Mouse (Mus musculus) ES-E14 (cell line): ENCODE results near the gene Efcab3. TPM values are rescaled to one million over a fixed set of nuclear protein-coding genes. Genes with fewer than 3 reads are reported as not detected.

Source experiments
- DNase-seq: peaks from one replicate; pipeline ENCODE4 v3.0.0-alpha.2; 2013; ENCODE audit warnings: low read depth, low spot score
- H3K27ac ChIP-seq: 2 replicates; pipeline ENCODE4 v1.5.1; 2012; ENCODE audit warnings: low read depth, mild to moderate bottlenecking, low read length, moderate library complexity, mixed read lengths; ENCODE audit not compliant: poor library complexity, insufficient read depth, severe bottlenecking
- H3K36me3 ChIP-seq: 2 replicates; pipeline ENCODE4 v1.6.1; 2012; ENCODE audit warnings: mild to moderate bottlenecking, low read length, moderate library complexity, mixed read lengths; ENCODE audit not compliant: control insufficient read depth, poor library complexity, insufficient read depth, severe bottlenecking
- H3K4me1 ChIP-seq, 2 experiments: fragments of 150-350 bp in 1 of 2; sonication (generic) in 1 of 2; 2 replicates each; pipeline ENCODE4 v1.6.1; 2012; ENCODE audit warnings: low read length in 2 of 2, mild to moderate bottlenecking in 1 of 2, mixed read lengths in 1 of 2; ENCODE audit not compliant: control insufficient read depth in 2 of 2, insufficient read depth in 2 of 2, poor library complexity in 1 of 2
- H3K4me3 ChIP-seq, 2 experiments: fragments of 150-350 bp in 1 of 2; sonication (generic) in 1 of 2; 2 replicates each; pipeline ENCODE4 v1.5.1; 2012; ENCODE audit warnings: low read length in 2 of 2, low read depth in 1 of 2, mild to moderate bottlenecking in 1 of 2, mixed read lengths in 1 of 2; ENCODE audit not compliant: insufficient read depth in 1 of 2, poor library complexity in 1 of 2, severe bottlenecking in 1 of 2
- H3K9ac ChIP-seq: 2 replicates; pipeline ENCODE4 v1.6.1; 2012; ENCODE audit warnings: low read depth, mild to moderate bottlenecking, low read length, mixed read lengths; ENCODE audit not compliant: poor library complexity, insufficient read depth, severe bottlenecking
- H3K9me3 ChIP-seq: fragments of 150-350 bp; sonication (generic); 2 replicates; pipeline ENCODE4 v1.6.1; 2012; ENCODE audit warnings: low read depth, mild to moderate bottlenecking, low read length; ENCODE audit not compliant: control insufficient read depth, insufficient read depth
- CHD2 ChIP-seq: IDR thresholded peaks from 2 replicates; pipeline ENCODE4 v1.6.1; 2014; ENCODE audit warnings: mild to moderate bottlenecking, low read depth, low read length, inconsistent platforms
- HCFC1 ChIP-seq: IDR thresholded peaks from 2 replicates; pipeline ENCODE4 v1.6.1; 2012; ENCODE audit warnings: low read length, inconsistent platforms, borderline replicate concordance; ENCODE audit not compliant: insufficient read depth
- MAFK ChIP-seq: IDR thresholded peaks from 2 replicates; pipeline ENCODE4 v1.6.1; 2014; ENCODE audit warnings: mild to moderate bottlenecking, low read depth, low read length, inconsistent platforms; ENCODE audit not compliant: insufficient read depth
- ZC3H11A ChIP-seq: IDR thresholded peaks from 2 replicates; pipeline ENCODE4 v1.6.1; 2012; ENCODE audit warnings: low read depth, mild to moderate bottlenecking, inconsistent platforms, low read length, borderline replicate concordance
- ZNF384 ChIP-seq: IDR thresholded peaks from 2 replicates; pipeline ENCODE4 v1.6.1; 2012; ENCODE audit warnings: low read depth, low read length, inconsistent platforms
- in situ Hi-C, 2 experiments: fragments of 600-800 bp; cut with MboI; formaldehyde crosslinking; loops; one replicate each; pipeline ENCODE4 v1.15.1; 2025; ENCODE audit warnings: low sequenced_read_pairs in 2 of 2, inconsistent platforms in 1 of 2; ENCODE audit not compliant: unreplicated experiment in 2 of 2
- total RNA-seq: library from RNA; depleted of rRNA; stranded (reverse); fragments of 300-350 nt; gene quantifications from 2 replicates; pipeline ENCODE4 v1.2.3, GENCODE M21; 2012

Gene Efcab3
- total RNA-seq, 1 experiment: 0.31 TPM

- H3K9me3 ChIP-seq: no peaks in the 10 kb centered on the region
- in situ Hi-C loops: loop anchor here in 1 of 2 experiments (25.0 kb wide), 1 partner anchor 1189 kb away; the partner anchor contains the start of genes Arf2 and Nsf
- DNase-seq: no peak
- H3K4me3 ChIP-seq: peak overlapping the region in 1 of 2 experiments; percentile 37; a peak in 2 of 4 replicates
- H3K9ac ChIP-seq: peak overlapping the region; percentile 65
- peaks cover 6 to 35% of the 10 kb centered on the region in 2 experiments; a peak in 3 of 4 replicates for H3K4me1 ChIP-seq
- peak overlapping the region; percentile 77 for H3K27ac ChIP-seq
- TF ChIP-seq MAFK (peak; percentile 73), CHD2 (peak; percentile 28; the same call in 1 of the 2 replicates), ZC3H11A (no peak), HCFC1 (no peak), ZNF384 (no peak)
- H3K36me3 ChIP-seq: no peaks in the 10 kb centered on the region
Observed at GRCm38 (mm10) chr11:105151226-105152016, 88.0 kb downstream of the Efcab3 start.

GRCm38 (mm10) chr11:105152017-105152300 lies 88.6 kb downstream of the Efcab3 start:
- TF ChIP-seq HCFC1: no peak
- no peak for TF ChIP-seq ZC3H11A
- no peak for TF ChIP-seq MAFK
- TF ChIP-seq CHD2: no peak
- peak; percentile 83 for TF ChIP-seq ZNF384
- no peaks in the 10 kb centered on the region for H3K9me3 ChIP-seq
- no peaks in the 10 kb centered on the region for H3K36me3 ChIP-seq
- no peak overlapping the region for H3K4me3 ChIP-seq
- H3K27ac ChIP-seq: peak overlapping the region; percentile 77
- no peak overlapping the region; the same call in 1 of the 2 replicates for H3K9ac ChIP-seq
- peaks cover 8 to 38% of the 10 kb centered on the region in 2 experiments; a peak in 3 of 4 replicates for H3K4me1 ChIP-seq
- no peak for DNase-seq
- in situ Hi-C loops: loop anchor here in 1 of 2 experiments (25.0 kb wide), 1 partner anchor 1190 kb away; the partner anchor contains the start of genes Arf2 and Nsf

GRCm38 (mm10) chr11:105152357-105152899 lies 89.0 kb downstream of the Efcab3 start:
- no peak overlapping the region for H3K4me3 ChIP-seq
- DNase-seq: no peak
- H3K27ac ChIP-seq: no peak overlapping the region; the same call in 1 of the 2 replicates
- H3K9me3 ChIP-seq: no peaks in the 10 kb centered on the region
- H3K9ac ChIP-seq: peak overlapping the region; percentile 35; the same call in 1 of the 2 replicates
- H3K36me3 ChIP-seq: no peaks in the 10 kb centered on the region
- H3K4me1 ChIP-seq: peaks cover 8 to 38% of the 10 kb centered on the region in 2 experiments; a peak in 3 of 4 replicates
- no peak for TF ChIP-seq CHD2
- TF ChIP-seq ZC3H11A: no peak
- TF ChIP-seq MAFK: no peak
- no peak for TF ChIP-seq ZNF384
- TF ChIP-seq HCFC1: no peak
- in situ Hi-C loops: loop anchor here in 1 of 2 experiments (25.0 kb wide), 1 partner anchor 1190 kb away; the partner anchor contains the start of genes Arf2 and Nsf

GRCm38 (mm10) chr11:105153068-105153833 lies 89.9 kb downstream of the Efcab3 start:
- DNase-seq: no peak
- Histone ChIP-seq H3K4me3 (no peak overlapping the region), H3K9ac (peak overlapping the region; percentile 36; the same call in 1 of the 2 replicates), H3K27ac (no peak overlapping the region; the same call in 1 of the 2 replicates), H3K9me3 (no peaks in the 10 kb centered on the region), H3K36me3 (no peaks in the 10 kb centered on the region), H3K4me1 (peaks cover 8 to 41% of the 10 kb centered on the region in 2 experiments; a peak in 3 of 4 replicates)
- TF ChIP-seq CHD2: no peak
- no peak for TF ChIP-seq MAFK
- TF ChIP-seq ZC3H11A: no peak
- no peak for TF ChIP-seq ZNF384
- no peak for TF ChIP-seq HCFC1
- in situ Hi-C loops: loop anchor here in 1 of 2 experiments (25.0 kb wide), 1 partner anchor 1191 kb away; the partner anchor contains the start of genes Arf2 and Nsf
